Mouse (Mus musculus): Measurements from ENCODE around the gene Alg12. TPM values are rescaled to one million over a fixed set of nuclear protein-coding genes. Genes with fewer than 3 reads are reported as not detected.
"Not testable (repeated sequence)": the region's sequence is repeated elsewhere in the genome, so short reads cannot be mapped to it uniquely, and the experiment has no call there.

Gene Alg12
- total RNA-seq, 2 experiments from 2014 or later = 13.0 to 13.6 TPM

DNA sequence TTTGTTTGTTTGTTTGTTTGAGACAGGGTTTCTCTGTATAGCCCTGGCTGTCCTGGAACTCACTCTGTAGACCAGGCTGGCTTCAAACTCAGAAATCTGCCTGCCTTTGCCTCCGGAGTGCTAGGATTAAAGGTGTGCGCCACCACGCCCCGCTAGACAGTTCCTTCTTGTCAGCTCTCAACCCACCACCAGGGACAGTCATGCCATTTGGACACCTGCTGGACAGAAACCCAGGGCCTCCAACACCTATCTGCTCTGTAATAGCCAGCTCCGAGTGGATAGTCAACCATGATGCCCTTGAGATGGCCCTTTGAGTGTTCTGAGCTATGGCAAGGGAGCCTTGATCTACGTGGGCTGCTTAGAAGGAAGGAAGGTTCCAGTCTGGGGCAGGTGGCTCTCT lies 16.9 kb upstream of the Alg12 start:
- DNase-seq (ENCODE audit: low spot score in 2 of 2) = no peak

DNA sequence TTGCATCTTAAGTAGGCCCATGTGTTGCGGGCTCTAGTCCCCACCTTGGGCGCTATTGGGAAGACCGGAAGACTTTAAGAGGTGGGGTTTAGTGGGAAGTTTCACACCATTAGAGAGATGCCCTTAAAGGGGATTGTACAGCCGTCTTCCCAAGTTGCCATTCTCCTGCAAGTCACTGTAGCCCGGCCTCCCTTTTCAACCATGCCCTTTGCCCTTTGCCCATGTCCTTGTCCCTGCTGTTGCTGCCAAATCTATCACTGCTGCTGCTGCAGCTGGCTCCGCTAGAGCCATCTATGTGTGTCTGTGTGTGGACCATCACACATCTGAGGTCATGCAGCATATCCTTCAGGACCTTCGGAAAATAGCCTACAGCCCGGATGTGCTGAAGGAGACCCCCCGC lies 13.4 kb upstream of the Alg12 start:
- no peak for DNase-seq (ENCODE audit: low spot score in 2 of 2)

DNA sequence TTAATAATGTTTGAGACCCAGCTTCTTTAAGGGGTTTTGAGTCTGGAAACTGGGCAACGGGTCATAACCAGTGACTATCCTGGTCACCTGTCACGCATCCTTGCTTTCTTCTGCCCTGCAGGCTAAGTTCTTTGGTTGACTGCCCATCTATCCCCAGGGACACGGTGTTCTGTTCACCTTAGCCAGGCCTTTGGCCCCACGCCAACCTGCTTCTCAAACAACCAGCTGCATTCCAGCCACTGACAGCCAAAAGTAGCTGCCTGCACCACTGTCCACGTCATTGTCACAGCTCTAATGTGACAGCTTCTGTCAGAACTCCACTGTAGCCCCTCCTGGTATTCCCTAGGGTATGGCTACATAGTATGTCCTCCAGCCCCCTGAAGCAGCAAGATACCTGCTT lies 12.4 kb upstream of the Alg12 start:
- no peak for DNase-seq (ENCODE audit: low spot score in 2 of 2)

DNA sequence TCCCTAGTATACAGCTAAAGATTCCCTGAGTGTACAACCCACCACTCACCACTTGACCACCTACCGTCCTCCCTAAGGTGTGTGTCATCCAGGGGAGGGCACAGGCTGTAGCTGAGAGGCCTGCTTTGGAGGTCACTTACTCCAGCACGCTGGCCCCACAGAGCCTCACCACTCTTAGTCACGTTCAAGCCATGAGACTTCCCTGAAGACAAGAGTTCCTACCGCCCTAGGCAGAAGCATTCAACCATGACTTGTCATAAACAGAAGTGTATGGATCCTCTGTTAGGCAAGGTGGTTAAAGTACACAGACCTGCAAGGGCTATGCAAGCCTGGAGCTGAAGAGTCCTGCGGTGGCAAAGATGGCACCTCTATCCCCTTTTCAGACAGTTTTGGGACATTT lies 11.6 kb upstream of the Alg12 start:
- no peak for DNase-seq (ENCODE audit: low spot score in 2 of 2)

DNA sequence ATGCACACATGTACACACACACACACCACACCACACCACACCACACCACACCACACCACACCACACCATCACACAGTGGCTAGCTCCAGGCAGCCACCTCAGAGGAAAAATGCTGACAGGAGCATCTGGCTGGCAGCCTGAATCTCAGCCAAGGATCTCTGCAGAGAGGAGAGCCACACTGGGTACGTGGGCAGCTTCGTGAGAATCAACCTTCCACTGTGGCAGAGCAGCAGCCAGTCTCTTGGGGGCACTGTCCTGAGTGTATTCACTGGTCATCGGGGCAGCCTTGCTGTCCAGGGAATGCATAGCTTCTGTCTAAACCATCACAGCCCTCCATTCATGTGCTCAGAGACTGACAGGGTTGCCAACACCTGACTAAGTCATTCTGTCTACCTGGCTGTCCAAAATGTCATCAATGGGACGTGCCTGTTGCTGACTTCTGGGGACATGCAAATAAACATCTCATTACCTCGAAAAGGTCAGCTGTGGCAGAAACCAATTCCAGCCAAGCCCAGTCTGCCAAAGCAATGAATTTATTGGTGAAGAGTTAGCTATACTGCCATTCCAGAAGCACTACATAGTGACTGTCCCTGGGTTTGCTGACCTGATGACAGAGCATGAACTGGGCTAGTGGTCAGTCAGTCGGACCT lies 10.8 kb upstream of the Alg12 start:
- peak; percentile 47 to 71 for DNase-seq (ENCODE audit: low spot score in 2 of 2)

DNA sequence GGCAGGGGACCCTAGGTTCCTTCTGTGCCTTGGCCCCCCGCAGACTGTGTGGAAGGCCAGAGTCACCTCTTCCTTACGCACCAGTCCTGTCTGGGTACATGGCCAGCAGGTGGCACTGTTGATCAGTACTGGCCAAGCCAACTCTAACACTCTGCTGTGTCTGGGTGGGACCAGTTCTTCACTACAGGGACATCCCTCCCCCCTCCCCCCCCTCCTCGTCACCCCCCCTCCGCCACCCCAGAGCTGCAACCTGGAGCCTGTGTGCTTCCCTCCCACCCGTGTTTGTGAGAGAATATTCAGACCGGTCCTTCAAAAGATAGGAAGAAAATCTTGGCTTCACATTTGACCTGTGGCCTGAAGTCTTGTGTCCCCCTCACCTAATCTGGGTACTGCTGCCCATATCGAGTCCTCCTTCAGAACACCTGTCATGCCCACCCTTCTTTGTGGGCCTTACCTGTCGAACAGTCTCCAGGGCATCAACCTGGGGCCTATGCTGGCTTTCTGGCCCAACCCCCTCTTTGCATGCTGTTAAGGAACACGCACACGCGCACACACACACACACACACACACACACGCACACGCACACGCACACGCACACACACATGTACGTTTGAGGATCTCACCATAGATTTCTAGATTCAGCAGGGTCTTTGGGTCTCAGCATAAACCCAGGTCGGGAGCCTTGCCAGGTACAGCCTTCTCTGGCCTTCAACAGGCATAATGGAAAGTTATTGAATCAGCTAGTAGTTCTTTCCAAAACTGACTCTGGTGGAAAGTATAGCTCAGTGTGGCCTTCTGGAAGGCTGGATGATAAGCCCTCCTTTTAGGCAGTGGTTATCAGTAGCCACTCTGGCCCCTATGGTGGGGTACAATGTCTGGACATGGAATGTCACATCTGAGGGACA lies 9.9 kb upstream of the Alg12 start:
- DNase-seq (ENCODE audit: low spot score in 2 of 2) = peak; percentile 89 to 95

DNA sequence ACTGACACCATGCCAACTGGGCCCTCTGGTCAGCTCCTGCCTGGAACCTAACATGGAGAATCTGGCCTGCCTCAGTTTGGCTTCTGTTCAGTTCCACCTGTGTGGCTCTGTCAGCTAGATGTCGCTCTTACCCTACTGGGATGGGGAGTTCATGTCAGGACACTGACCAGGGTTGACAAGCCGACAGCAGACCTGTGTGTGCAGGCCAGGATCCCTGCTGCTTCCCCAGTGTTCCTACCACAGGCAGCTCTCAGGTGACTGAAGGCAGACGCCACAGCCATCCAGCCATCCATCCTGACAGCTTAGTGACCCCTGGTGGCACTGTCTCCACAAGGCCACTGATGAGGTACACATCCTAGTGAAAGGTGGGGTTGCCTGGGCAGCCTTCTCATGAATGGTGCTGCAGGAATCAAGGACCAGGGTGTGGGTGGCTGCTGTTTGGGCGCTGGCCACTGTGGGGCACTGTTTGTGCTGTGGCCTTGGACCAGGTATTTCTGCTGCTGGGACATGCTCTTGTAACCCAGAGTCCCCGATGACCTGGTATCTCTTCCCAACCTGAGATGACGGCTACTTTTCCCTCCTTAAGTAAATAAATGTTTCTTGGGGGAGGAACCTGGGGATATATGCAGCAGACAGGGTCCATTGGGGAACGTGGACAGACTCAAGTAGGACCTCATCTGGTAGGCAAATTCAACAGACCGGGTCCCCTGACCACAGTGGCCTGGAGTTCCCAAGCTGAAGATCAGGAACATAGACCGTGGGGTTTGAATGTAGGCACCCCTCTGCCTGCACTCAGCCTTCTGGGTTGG lies 9.1 kb upstream of the Alg12 start:
- peak; percentile 31 to 41 for DNase-seq (ENCODE audit: low spot score in 2 of 2)

DNA sequence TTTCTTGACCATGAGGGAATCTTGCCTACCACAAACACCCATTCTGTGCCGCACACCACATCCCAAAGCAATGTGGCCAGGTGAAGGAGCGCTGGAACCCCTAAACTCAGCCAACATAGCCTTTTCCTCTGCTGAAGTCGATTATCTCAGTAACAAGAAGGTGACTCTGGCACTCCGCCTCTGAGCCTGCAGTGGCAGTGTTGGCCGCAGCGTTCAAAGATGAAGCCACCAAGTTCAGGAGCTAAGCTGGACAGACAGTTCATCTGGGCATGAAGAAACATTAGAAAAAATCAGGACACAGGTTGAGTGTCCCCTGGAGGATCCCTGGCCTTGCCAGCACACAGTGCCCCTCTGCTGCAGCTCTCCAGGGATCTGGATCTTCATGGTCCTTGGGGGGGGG lies 8.3 kb upstream of the Alg12 start:
- DNase-seq (ENCODE audit: low spot score in 2 of 2) = no peak

GRCm38 (mm10) chr15:88823376-88823775 lies 4.3 kb upstream of the Alg12 start:
- no peak for DNase-seq (ENCODE audit: low spot score in 2 of 2)

GRCm38 (mm10) chr15:88822513-88822912 lies 3.4 kb upstream of the Alg12 start:
- DNase-seq (ENCODE audit: low spot score in 2 of 2) = no peak

- DNase-seq (ENCODE audit: low spot score in 2 of 2) = no peak
Observed at GRCm38 (mm10) chr15:88821403-88821802, 2.3 kb upstream of the Alg12 start.

DNA sequence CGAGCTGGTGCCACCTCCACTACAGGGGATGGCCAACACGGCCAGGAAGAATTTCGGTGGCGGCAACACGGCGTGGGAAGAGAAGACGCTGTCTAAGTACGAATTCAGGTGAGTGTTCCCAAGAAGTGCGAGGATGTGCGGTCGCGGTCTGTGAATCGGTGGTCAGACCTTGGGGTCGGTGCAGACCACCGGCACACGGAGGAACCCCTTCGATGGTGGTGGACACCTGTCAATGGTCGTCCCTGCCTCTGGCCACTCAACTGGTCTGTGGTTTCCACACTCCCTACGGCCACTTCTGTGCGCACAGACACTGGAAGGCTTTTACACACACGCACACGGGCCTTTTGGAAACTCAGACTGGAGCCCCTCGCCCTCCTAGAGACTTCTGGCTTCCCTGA lies 787 bp upstream of the Alg12 start:
- no peak for DNase-seq (ENCODE audit: low spot score in 2 of 2)

DNA sequence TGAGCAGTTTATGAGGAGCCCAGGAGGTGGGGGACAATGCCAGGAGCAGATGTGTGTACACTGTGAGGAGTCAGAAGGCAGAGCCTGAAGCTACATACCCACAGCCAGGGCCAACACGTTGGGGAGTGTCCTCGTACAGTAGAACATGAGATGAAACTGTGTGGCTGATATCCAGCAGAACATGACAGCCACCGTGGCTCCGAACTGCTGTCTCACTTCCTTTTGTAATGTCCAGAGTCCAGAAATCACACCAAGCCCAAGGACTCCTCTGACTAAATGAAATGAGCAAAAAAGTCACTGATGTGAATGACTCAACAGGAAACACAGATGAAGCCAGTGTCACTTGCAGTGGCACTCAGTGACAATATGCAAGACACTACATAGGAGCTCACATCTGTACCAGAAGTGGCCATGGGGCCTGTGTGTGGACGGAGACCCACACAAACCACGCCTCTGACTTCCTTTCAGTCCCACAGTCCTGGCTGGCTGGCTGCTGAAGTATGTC lies 3.9 kb downstream of the Alg12 start:
- no peak for DNase-seq (ENCODE audit: low spot score in 2 of 2)

- DNase-seq (ENCODE audit: low spot score in 2 of 2) = no peak
Observed at GRCm38 (mm10) chr15:88814411-88815047, 4.6 kb downstream of the Alg12 start.

GRCm38 (mm10) chr15:88813873-88814272 lies 5.2 kb downstream of the Alg12 start:
- not testable (repeated sequence) for DNase-seq (ENCODE audit: low spot score in 2 of 2)

DNA sequence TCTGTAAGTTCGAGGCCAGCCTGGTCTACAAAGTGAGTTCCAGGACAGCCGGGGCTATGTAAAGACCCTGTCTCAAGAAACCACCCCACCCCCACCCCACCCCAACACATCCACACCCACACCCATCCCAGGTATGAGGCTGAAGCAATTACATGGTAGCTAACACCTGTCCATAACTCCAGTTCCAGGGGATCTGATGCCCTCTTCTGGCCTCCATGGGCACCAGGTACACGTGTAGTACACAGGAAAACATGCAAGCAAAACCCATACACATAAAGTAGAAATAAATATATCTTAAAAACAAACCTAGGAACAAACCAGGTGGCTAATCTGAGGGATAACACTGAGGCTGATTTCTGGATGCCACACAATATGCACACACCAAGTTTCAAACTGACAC lies 5.9 kb downstream of the Alg12 start:
- DNase-seq (ENCODE audit: low spot score in 2 of 2) = no peak

GRCm38 (mm10) chr15:88810369-88810768 lies 8.7 kb downstream of the Alg12 start:
- DNase-seq (ENCODE audit: low spot score in 2 of 2) = no peak

DNA sequence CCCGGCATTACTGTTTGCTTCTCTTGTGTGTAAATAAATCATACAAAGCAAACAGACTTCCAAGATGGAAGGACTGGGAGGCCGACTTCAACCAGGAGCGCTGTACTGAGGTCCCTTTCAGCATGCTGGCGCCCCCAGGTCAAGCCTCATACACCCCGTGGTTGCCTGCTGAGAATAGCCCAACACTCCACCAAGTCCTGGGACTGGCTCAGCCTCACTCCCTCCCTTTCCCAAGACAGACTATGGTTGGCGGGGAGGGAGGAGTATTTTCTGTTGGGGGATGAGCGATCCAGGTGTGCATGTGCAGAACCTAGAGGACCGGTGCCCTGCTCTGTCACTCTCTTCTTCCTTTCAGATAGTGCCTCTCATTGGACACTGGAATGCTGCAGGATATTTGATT lies 11.0 kb downstream of the Alg12 start:
- DNase-seq (ENCODE audit: low spot score in 2 of 2) = no peak

GRCm38 (mm10) chr15:88802348-88802747 lies 16.8 kb downstream of the Alg12 start:
- DNase-seq (ENCODE audit: low spot score in 2 of 2) = no peak

GRCm38 (mm10) chr15:88801903-88802302 lies 17.2 kb downstream of the Alg12 start:
- DNase-seq (ENCODE audit: low spot score in 2 of 2) = no peak

DNA sequence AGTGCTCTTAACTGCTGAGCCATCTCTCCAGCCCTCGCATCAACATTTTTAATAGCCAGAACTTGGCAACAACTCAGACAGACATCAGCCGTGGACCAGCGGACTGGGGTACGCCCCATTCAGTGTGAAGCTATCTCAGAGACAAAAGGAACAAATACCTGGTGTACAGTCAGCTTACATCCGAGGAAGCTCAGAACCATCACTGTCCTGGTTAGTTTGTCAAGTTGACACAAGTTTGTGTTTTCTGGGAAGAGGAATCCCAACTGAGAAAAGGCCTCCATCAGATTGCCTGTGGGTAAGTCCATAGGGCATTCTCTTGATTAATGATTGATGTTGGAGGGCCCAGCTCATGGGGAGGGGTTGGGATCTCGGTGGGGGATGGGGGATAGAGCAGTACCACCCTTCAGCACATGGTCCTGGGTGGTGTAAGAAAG lies 18.2 kb downstream of the Alg12 start:
- DNase-seq (ENCODE audit: low spot score in 2 of 2) = no peak
